Mouse (Mus musculus) monocyte, adult 5-6 weeks (primary cell): ENCODE measurements around the gene Lrrc25. TPM values are rescaled to one million over a fixed set of nuclear protein-coding genes. Genes with fewer than 3 reads are reported as not detected.
A peak's percentile ranks its signal among the peaks of the same experiment; 100 is the strongest.

Experiments
- ATAC-seq: fragments of 153-309, 156-312 bp; replicated peaks from 2 replicates; pipeline ENCODE4 v1.8.0; 2017; ENCODE audit warnings: mild to moderate bottlenecking; ENCODE audit not compliant: low TSS enrichment, insufficient number of reproducible peaks, severe bottlenecking, poor library complexity, low FRiP score
- total RNA-seq: library from RNA; stranded (forward); fragments of 200-1000, 200-491, 200-594 nt; gene quantifications from 3 replicates; pipeline ENCODE4 v1.2.3, GENCODE M21; 2017

Gene Lrrc25
- total RNA-seq, 1 experiment from 2014 or later, result 42.6 TPM

- ATAC-seq, result no peak
These were observed 18.3 kb upstream of the Lrrc25 start for GRCm38 (mm10) chr8:70597417-70598272.

DNA sequence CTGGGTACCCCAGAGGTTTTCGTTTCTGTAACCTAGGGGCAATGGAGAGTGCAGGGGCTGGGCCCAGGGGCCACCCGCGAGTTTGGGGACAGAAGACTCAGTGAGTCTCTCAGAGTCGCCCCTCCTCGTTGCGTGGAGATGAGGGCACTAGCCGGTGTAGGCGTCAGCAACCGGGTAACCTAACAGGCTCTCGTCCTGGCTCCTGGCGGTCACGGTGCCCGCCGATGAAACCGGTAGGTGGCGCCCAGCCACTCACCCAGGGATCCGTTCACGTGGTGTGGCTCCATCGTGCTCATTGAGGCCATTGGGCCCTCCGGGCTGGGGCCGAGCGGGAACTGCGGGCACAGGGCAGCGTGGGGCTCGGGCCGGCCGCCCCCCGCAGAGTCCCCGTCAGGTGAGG is 17.7 kb upstream of the Lrrc25 start:
- no peak for ATAC-seq

- no peak for ATAC-seq
These were observed 17.2 kb upstream of the Lrrc25 start for GRCm38 (mm10) chr8:70598722-70599121.

DNA sequence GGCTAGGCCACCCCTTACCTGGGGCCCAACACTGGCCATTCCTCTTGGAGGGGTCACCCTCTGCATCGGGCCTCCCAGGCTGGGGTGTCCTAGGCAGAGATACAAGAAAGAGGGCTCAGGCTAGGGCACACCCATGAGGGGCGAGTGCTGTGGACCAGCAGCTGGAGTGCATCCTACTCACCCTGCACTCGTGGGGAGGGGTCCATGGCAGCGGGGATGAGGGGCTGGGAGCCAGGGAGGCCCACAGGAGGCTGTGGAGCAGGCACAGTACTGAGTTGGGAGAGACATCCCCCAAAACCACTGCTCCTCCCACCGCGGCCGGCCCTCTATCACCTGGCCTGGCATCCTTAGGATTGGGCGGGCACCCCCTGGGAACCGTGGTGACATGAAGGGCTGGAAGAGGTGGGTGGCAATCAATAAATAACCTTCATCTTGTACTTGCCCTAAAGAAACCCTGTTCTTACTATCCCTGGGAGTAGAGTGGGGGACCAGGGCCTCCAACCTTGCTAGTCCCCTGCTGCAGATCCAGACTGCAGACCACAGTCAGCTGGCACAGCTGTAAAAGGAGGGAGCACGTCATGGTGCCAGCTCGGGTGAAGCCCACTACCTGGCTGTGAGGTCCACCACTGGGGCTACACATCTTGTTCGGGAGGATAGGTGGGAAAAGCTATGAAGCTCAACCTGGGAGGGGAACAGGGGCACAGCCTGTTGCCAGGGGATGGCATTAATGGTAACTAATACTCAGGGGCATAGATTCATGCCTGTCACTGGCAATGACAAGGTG is 16.3 kb upstream of the Lrrc25 start:
- no peak for ATAC-seq

DNA sequence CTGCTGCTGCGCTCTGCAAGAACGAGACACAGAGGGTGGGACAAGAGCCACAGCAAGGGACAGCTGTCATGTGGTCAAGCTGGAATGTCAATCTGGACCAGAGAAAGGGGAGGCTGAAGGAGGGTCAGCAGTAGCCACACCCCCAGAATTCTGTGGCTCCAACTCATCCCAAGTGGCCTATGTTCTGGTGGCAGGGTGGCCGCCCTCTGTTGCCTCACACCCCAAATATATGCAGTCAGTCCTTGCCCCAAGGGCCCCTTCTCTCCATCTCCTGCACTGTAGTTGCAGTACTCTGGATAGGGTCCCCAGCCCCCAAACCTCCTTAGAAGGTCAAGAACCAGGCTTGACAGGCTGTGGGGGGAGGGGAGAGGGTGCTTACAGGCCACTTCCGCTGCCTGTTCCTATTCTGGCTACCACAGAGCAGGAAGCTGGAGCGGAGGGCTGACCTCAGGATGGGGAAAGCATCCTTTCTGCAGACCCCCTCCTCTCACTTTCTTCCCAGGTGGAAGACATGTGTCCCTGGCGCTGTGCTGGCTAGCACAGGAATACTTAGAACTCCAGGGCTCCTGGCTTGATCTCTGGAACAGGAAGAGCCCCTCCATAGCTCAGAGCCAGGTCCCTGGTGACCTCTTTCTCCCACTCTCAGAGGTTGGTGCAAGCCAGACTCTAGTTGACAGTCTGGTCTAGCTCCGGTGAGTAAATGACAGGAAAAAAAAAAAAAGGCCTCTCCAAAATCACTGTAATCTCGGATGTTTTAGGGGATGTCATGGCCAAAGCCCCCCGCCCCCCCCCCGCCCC is 15.3 kb upstream of the Lrrc25 start:
- no peak for ATAC-seq

GRCm38 (mm10) chr8:70601271-70601649 is 14.7 kb upstream of the Lrrc25 start:
- peak; percentile 41; the same call in 1 of the 2 replicates for ATAC-seq

DNA sequence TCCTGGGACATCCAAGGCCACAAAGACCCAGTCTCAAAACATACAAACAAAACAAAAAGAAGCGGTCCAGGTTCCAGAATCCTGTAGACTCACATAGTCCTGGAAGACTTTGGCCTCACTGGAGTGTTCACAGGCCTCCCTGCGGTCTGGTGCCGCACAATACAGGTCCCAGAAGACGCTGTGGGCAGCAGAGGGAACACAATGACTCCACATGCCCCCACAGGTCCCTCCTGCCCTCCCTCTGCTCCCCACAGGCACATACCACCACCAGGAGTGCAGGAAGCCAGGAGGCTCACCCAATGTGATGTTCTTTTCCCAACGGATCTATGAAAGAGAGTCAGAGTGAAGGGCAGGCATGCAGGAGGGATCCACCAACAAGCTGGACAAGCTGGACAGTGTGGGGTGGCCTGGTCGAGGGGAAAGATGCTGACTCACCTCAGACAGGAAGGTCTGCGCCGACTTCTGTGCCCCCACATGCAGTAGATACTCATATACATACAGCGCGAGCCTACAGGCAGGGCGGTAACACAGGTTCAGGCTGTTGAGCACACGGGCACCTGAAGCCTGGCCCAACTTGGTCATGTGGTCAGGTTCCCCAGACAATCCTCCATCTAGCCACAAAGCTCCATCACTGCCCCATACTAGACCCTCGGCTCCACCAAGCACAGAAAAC is 13.7 kb upstream of the Lrrc25 start:
- ATAC-seq, result no peak

GRCm38 (mm10) chr8:70604558-70604957 is 11.4 kb upstream of the Lrrc25 start:
- no peak for ATAC-seq

DNA sequence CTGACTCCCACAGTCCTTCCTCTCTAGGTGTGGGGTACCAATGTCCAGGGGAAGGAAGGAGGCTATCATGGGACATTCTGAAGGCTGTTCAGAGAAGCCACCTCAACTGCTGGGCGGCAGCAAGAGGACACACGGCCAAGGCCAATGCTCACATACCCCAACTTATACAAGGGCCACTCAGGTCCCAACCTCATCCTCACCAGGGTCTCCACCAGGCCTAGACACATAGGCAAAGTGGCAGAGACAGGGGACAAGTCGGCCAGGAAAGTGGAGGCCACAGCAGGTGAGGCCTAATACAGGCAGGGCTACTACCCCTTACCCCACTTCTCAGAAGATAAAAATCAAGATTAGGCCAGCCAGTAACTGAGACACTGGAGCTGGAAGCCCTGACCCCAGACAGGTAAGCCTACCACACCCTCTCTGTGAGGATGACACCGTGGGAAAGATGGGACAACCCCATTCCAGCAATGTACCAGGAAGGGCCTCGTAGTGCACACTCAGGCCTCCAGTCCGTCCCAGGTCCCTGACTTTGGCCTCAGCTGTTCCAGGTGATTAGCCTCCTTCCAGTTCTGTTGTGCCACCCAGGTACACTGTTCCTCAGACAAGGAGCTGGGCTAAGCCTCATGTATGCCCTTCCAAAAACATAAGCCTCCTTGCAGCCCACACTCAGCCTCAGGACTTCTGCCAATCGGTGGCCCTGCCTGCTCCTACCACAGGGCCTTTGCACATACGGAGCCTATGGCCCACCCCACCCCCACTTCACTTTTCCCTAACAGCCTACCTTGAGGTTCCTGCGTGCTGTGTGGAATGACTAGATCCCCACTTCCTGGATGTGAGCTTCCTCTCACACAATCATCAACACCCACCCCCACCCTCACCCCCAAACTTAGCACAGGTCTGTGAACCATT is 9.8 kb upstream of the Lrrc25 start:
- no peak for ATAC-seq

DNA sequence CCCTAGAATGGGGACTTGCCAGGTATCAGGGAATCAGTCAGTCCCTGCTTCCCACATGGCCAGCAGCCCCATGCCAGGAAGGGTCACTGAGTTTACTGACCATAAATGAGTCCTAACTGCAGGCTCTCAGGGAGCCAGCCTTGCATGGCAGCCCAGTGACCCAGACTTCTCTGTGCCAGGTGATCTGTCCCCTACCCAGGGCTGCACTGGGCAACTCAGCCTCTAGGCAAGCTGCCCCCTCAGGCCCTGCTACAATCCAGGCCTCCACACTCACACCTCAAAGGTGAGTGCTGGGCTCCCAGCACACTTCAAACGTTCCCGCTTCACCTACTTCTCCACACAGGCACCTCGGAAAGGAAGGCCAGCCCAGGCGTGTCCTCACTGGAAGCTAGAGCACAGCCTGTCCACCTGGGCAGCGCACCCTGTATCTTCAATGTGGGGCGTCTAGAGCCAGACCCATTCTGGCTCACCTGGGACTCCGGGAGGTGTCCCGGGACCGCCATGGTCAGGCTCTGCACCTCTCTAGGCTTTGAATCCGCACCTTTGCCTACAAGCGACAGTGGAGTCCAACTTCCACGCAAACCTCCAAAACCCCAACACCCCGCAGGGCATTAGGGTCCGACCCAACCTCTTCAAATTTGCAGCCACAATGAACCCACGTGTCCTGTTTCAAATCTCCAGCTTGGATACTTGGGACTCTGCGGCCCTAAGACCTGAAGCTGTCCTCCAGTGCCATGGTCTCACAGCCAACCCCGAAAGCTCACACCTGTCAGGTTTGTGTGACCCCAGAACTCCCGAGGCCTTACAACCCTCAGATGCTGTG is 9.0 kb upstream of the Lrrc25 start:
- no peak for ATAC-seq

DNA sequence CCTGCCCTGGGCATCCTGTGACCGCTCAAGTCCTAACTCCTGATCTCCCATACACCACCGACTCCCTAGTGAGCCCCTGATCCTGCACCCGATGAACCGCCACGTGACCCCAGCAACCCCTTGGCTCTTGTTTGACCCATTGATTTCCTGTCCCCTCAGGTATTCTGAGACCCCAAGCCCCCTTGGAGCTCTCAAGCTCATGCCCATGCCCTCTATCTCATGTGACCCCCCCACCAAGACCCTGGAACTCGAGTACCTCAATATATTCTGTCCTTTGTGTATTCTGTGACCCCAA is 8.4 kb upstream of the Lrrc25 start:
- no peak for ATAC-seq

DNA sequence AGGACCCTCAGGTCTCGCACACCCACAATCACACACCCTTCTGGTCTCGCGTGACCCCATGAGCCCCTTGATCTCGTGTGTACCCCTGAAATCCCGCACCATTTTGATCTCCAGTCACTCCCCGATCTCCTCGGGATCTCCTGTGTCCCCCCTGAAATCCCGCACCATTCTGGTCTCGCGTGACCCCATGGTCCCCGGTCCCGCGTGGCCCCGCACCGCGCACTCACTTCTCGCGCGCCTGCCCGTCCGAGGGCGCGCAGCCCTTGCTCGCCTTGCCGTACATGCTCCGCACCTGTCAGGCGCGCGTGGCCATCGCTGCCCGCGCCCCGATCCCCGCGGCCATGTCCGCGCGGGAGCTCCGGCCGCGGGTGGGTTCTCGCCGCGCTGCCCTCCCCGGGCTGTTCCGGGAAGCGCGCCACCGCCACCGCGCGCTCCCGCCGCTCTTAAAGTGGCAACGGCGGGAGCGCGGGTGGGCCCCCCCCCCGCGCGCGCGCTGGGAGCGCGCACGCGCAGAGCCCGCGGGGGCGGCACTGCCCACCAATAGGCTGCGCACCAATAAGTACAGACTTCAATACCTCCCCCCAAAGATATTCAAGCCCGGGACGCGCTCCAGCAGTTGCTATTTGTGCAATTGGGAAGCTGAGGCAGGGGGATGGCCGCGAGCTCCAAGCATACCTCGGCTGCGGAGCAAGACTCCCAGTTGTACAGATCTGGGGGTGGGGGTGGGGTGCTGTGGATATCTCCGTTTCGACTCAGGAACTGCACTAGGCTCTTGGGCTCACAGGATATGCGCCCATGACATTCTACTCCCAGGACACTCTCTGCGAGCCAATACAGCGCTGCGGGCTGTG is 7.8 kb upstream of the Lrrc25 start:
- ATAC-seq, result no peak

DNA sequence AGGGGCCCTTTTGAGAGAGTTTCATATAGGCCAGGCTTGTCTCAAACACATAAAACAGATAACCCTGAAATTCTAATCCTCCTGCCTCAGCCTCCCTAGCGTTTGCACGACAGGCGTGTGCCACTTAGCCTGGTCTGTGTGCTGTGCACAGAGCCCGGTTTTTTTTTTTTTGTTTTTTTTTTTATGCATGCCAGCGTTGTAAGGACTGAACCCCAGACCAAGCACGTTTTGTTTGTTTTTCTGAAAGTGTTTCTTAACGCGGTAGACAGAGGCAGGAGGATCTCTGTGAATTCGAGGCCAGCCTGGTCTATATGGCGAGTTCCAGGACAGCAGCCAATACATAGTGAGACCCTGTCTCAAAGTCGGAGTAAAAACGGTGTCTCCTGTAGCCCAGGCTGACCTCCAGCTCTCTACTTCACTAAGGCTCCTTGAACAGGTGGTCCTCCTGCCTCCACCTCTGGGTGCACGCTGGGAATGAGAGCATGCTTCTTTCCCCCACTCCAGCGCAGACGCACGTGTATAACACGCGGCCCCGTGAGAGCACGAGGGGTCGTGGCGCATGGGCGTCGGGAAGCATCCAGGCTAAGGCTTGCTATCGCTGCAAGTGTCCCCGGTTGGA is 7.1 kb upstream of the Lrrc25 start, which contains the start of gene Ssbp4:
TSS of gene Ssbp4 (minus strand) at position 124 of the 619 bp plus-strand sequence.
- ATAC-seq, result no peak

- peak; percentile 11; the same call in 1 of the 2 replicates for ATAC-seq
These were observed 6.5 kb upstream of the Lrrc25 start for GRCm38 (mm10) chr8:70609368-70609848.

GRCm38 (mm10) chr8:70609849-70610795 is 5.8 kb upstream of the Lrrc25 start:
- peak; percentile 71 for ATAC-seq
